Mouse (Mus musculus) forebrain, embryonic 13.5 days (tissue): ENCODE data around the gene Tmem94. TPM values are rescaled to one million over a fixed set of nuclear protein-coding genes. Genes with fewer than 3 reads are reported as not detected.

Source experiments
- ATAC-seq: fragments of 200-750 bp; cut with Nextera tagmentation; 2 replicates; pipeline ENCODE4 v1.8.0; 2017
- H3K27ac ChIP-seq: fragments of 300-500 bp; sonication (generic); 2 replicates; pipeline ENCODE4 v1.5.1; 2015; ENCODE audit warnings: inconsistent platforms, mild to moderate bottlenecking, moderate library complexity
- H3K27me3 ChIP-seq: fragments of 300-500 bp; sonication (generic); 2 replicates; pipeline ENCODE4 v1.6.1; 2015; ENCODE audit warnings: mild to moderate bottlenecking, inconsistent platforms
- H3K36me3 ChIP-seq: fragments of 300-500 bp; sonication (generic); 2 replicates; pipeline ENCODE4 v1.6.1; 2015; ENCODE audit warnings: mild to moderate bottlenecking, inconsistent platforms; ENCODE audit not compliant: poor library complexity, severe bottlenecking
- H3K4me1 ChIP-seq: fragments of 300-500 bp; sonication (generic); 2 replicates; pipeline ENCODE4 v1.6.1; 2015; ENCODE audit warnings: inconsistent platforms
- H3K4me2 ChIP-seq: fragments of 300-500 bp; sonication (generic); 2 replicates; pipeline ENCODE4 v1.6.1; 2015; ENCODE audit warnings: inconsistent platforms, mild to moderate bottlenecking, moderate library complexity
- H3K4me3 ChIP-seq: fragments of 300-500 bp; sonication (generic); 2 replicates; pipeline ENCODE4 v1.5.1; 2015; ENCODE audit warnings: mild to moderate bottlenecking, inconsistent platforms
- H3K9ac ChIP-seq: fragments of 300-500 bp; sonication (generic); 2 replicates; pipeline ENCODE4 v1.6.1; 2015; ENCODE audit warnings: mild to moderate bottlenecking, inconsistent platforms
- H3K9me3 ChIP-seq: fragments of 300-500 bp; sonication (generic); replicated peaks from 2 replicates; pipeline ENCODE4 v1.6.1; 2016; ENCODE audit warnings: inconsistent platforms
- WGBS: fragments of 180-500 bp; shearing (Covaris S2); methylation state at CpG from one replicate; pipeline ENCODE4 v1.1.7; 2015; 5-methylcytosine and 5-hydroxymethylcytosine counted together
- polyA plus RNA-seq: library from polyadenylated mRNA; unstranded; fragments of >200 nt; fragmentation: Nextera tagmentation; extraction: Ambion mirVana; gene quantifications from 2 replicates; pipeline ENCODE4 v1.2.1, GENCODE M21; 2015

Gene Tmem94
- polyA plus RNA-seq, 1 experiment from 2014 or later = 28.0 TPM

GRCm38 (mm10) chr11:115812095-115812494, 46.9 kb downstream of the Tmem94 start:
- Histone ChIP-seq H3K36me3 (peaks cover 14% of the 10 kb centered on the region), H3K9ac (peak overlapping the region; percentile 79), H3K27ac (0 out of 2 replicates have a peak overlapping the region, but pooled peaks have one; percentile 65), H3K4me3 (peak overlapping the region; percentile 89), H3K9me3 (no peaks in the 10 kb centered on the region), H3K4me1 (peaks cover 74% of the 10 kb centered on the region), H3K4me2 (peak overlapping the region; percentile 95), H3K27me3 (no peaks in the 10 kb centered on the region)
- 36% methylated on average over 7 of the region's 7 CpGs for WGBS
- no peak for ATAC-seq

- WGBS = 3% methylated on average over 27 of the region's 28 CpGs
- Histone ChIP-seq H3K27ac (peak overlapping the region; percentile 65), H3K9me3 (no peaks in the 10 kb centered on the region), H3K4me1 (peaks cover 67% of the 10 kb centered on the region), H3K27me3 (no peaks in the 10 kb centered on the region), H3K9ac (peak overlapping the region; percentile 79), H3K4me3 (peak overlapping the region; percentile 89), H3K36me3 (peaks cover 16% of the 10 kb centered on the region), H3K4me2 (peak overlapping the region; percentile 95)
- peak; percentile 9 for ATAC-seq
Measured at GRCm38 (mm10) chr11:115812533-115813420, 47.5 kb downstream of the Tmem94 start.

- peaks cover 24% of the 10 kb centered on the region for H3K36me3 ChIP-seq
- no peaks in the 10 kb centered on the region for H3K9me3 ChIP-seq
- ATAC-seq = peak; percentile 90
- peak within 1 kb of the TSS; percentile 89 for H3K4me3 ChIP-seq
- peak within 1 kb of the TSS; percentile 89 for H3K9ac ChIP-seq
- H3K27ac ChIP-seq = peak within 1 kb of the TSS; percentile 65
- no peaks in the 10 kb centered on the region for H3K27me3 ChIP-seq
- H3K4me2 ChIP-seq = peak within 1 kb of the TSS; percentile 95
- under 1% methylated on average over 44 of the region's 44 CpGs for WGBS
- H3K4me1 ChIP-seq = peaks cover 58% of the 10 kb centered on the region
Measured at GRCm38 (mm10) chr11:115813507-115814296, 48.5 kb downstream of the Tmem94 start, which contains the start of gene Caskin2. Caskin2 (minus strand) TSS chr11:115813639.

- H3K4me1 ChIP-seq = peaks cover 47% of the 10 kb centered on the region
- WGBS = under 1% methylated on average over 80 of the region's 84 CpGs
- no peaks in the 10 kb centered on the region for H3K9me3 ChIP-seq
- peak; percentile 65 for ATAC-seq
- H3K27me3 ChIP-seq = no peaks in the 10 kb centered on the region
- peak within 1 kb of the TSS; percentile 52 for H3K27ac ChIP-seq
- H3K4me2 ChIP-seq = peak within 1 kb of the TSS; percentile 95
- H3K4me3 ChIP-seq = peak within 1 kb of the TSS; percentile 89
- peaks cover 32% of the 10 kb centered on the region for H3K36me3 ChIP-seq
- H3K9ac ChIP-seq = peak within 1 kb of the TSS; percentile 89
Measured at GRCm38 (mm10) chr11:115814605-115815450, 49.6 kb downstream of the Tmem94 start, which contains the start of gene Tsen54. Tsen54 (plus strand) TSS chr11:115814724.

- no peak overlapping the region for H3K27ac ChIP-seq
- peaks cover 49% of the 10 kb centered on the region for H3K36me3 ChIP-seq
- H3K4me2 ChIP-seq = no peak overlapping the region
- no peaks in the 10 kb centered on the region for H3K9me3 ChIP-seq
- H3K9ac ChIP-seq = no peak overlapping the region
- WGBS = 87% methylated on average over 5 of the region's 5 CpGs
- peaks cover 22% of the 10 kb centered on the region for H3K4me1 ChIP-seq
- H3K4me3 ChIP-seq = no peak overlapping the region
- no peak for ATAC-seq
- H3K27me3 ChIP-seq = no peaks in the 10 kb centered on the region
Measured at GRCm38 (mm10) chr11:115817331-115817730, 52.1 kb downstream of the Tmem94 start.

- WGBS = 94% methylated on average over 16 of the region's 16 CpGs
- no peak for ATAC-seq
- Histone ChIP-seq H3K4me1 (peaks cover 27% of the 10 kb centered on the region), H3K9ac (no peak overlapping the region), H3K27ac (no peak overlapping the region), H3K4me3 (no peak overlapping the region), H3K36me3 (peaks cover 55% of the 10 kb centered on the region), H3K4me2 (no peak overlapping the region), H3K9me3 (no peaks in the 10 kb centered on the region), H3K27me3 (peaks cover 21% of the 10 kb centered on the region)
Measured at GRCm38 (mm10) chr11:115819915-115820623, 54.8 kb downstream of the Tmem94 start.

- Histone ChIP-seq H3K27me3 (peaks cover 31% of the 10 kb centered on the region), H3K4me1 (peaks cover 18% of the 10 kb centered on the region), H3K9ac (no peak overlapping the region), H3K4me3 (no peak overlapping the region), H3K9me3 (no peaks in the 10 kb centered on the region), H3K27ac (no peak overlapping the region), H3K36me3 (peaks cover 55% of the 10 kb centered on the region), H3K4me2 (no peak overlapping the region)
- ATAC-seq = no peak
- WGBS = 82% methylated on average over 4 of the region's 4 CpGs
Measured at GRCm38 (mm10) chr11:115821001-115821400, 55.8 kb downstream of the Tmem94 start.

- peaks cover 36% of the 10 kb centered on the region for H3K36me3 ChIP-seq
- WGBS = under 1% methylated on average over 79 of the region's 87 CpGs
- H3K27me3 ChIP-seq = peaks cover 58% of the 10 kb centered on the region
- no peaks in the 10 kb centered on the region for H3K9me3 ChIP-seq
- H3K27ac ChIP-seq = no peak within 1 kb of the TSS
- ATAC-seq = peak; percentile 92
- H3K9ac ChIP-seq = peak within 1 kb of the TSS; percentile 53
- peaks cover 14% of the 10 kb centered on the region for H3K4me1 ChIP-seq
- H3K4me3 ChIP-seq = peak within 1 kb of the TSS; percentile 59
- H3K4me2 ChIP-seq = peak within 1 kb of the TSS; percentile 75
Measured at GRCm38 (mm10) chr11:115823774-115824740, 58.8 kb downstream of the Tmem94 start, which contains the start of gene Llgl2. Llgl2 (plus strand) TSS chr11:115824049.

- peaks cover 64% of the 10 kb centered on the region for H3K27me3 ChIP-seq
- H3K4me3 ChIP-seq = peak overlapping the region; percentile 59
- peaks cover 31% of the 10 kb centered on the region for H3K36me3 ChIP-seq
- no peak for ATAC-seq
- no peak overlapping the region for H3K9ac ChIP-seq
- no peaks in the 10 kb centered on the region for H3K9me3 ChIP-seq
- no peak overlapping the region for H3K27ac ChIP-seq
- WGBS = 13% methylated on average over 11 of the region's 11 CpGs
- H3K4me2 ChIP-seq = peak overlapping the region; percentile 75
- peaks cover 14% of the 10 kb centered on the region for H3K4me1 ChIP-seq
Measured at GRCm38 (mm10) chr11:115824813-115825212, 59.6 kb downstream of the Tmem94 start.

- H3K4me2 ChIP-seq = no peak overlapping the region
- no peaks in the 10 kb centered on the region for H3K9me3 ChIP-seq
- no peak overlapping the region for H3K27ac ChIP-seq
- peaks cover 14% of the 10 kb centered on the region for H3K4me1 ChIP-seq
- WGBS = 50% methylated on average over 5 of the region's 5 CpGs
- H3K27me3 ChIP-seq = peaks cover 80% of the 10 kb centered on the region
- no peak overlapping the region for H3K9ac ChIP-seq
- H3K4me3 ChIP-seq = no peak overlapping the region
- peaks cover 14% of the 10 kb centered on the region for H3K36me3 ChIP-seq
- no peak for ATAC-seq
Measured at GRCm38 (mm10) chr11:115826487-115826886, 61.3 kb downstream of the Tmem94 start.
